Mouse (Mus musculus) ES-Bruce4 (cell line): ENCODE measurements around the gene Slc45a3.

Source experiments
- EP300 ChIP-seq: IDR thresholded peaks from 2 replicates; pipeline ENCODE4 v1.6.1; 2011; ENCODE audit warnings: low read depth, low read length; ENCODE audit not compliant: insufficient read depth
- POLR2A ChIP-seq: IDR thresholded peaks from one replicate; pipeline ENCODE4 v1.8.1; 2011; ENCODE audit warnings: low read length; ENCODE audit not compliant: insufficient read depth

DNA sequence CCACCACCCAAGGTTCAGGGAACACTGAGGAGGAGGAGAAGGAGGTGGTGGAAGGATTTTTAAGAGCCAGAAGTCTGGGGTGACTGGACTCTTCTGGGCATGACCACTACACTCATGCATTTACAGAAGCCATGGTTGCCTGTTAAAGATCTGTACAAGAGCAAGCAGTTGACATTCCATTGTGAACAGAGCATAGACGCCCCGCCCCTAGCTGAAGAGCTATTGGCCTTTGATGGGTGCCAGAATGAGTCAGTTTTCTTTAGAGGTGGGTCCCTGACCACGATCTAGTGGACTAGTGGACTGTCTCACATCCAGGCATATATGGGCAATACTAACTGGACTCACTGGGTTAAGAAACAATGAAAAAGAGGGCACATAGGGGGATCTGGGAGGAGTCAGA lies 43.3 kb downstream of the Slc45a3 start:
- no peak for TF ChIP-seq POLR2A
- no peak for TF ChIP-seq EP300
